Mouse (Mus musculus): ENCODE results near the gene Fam117a. TPM values are rescaled to one million over a fixed set of nuclear protein-coding genes. Genes with fewer than 3 reads are reported as not detected.
A peak's percentile ranks its signal among the peaks of the same experiment; 100 is the strongest.

Gene Fam117a
- polyA plus RNA-seq, 1 experiment from 2014 or later = 3.5 TPM

GRCm38 (mm10) chr11:95392223-95392667 is 55.4 kb downstream of the Fam117a start:
- Histone ChIP-seq H3K4me1 (replicated peaks; ENCODE audit: control insufficient read depth, insufficient read depth, low read length) (no peaks in the 10 kb centered on the region), H3K27ac (no peak overlapping the region; the same call in 1 of the 2 replicates), H3K27me3 (ENCODE audit: control insufficient read depth, insufficient read depth, low read length) (no peaks in the 10 kb centered on the region), H3K36me3 (replicated peaks; ENCODE audit: control insufficient read depth, insufficient read depth) (peaks cover 57% of the 10 kb centered on the region), H3K9ac (no peak overlapping the region), H3K9me3 (ENCODE audit: control insufficient read depth, low read length) (no peaks in the 10 kb centered on the region), H3K4me2 (replicated peaks) (no peak overlapping the region), H3K4me3 (replicated peaks; ENCODE audit: low read length) (no peak overlapping the region)
- ATAC-seq (ENCODE audit: low FRiP score) = peak; percentile 34; the same call in 1 of the 2 replicates
- WGBS = 48% methylated on average over 7 of the region's 7 CpGs
- peak; percentile 43 for DNase-seq (ENCODE audit: low spot score)

DNA sequence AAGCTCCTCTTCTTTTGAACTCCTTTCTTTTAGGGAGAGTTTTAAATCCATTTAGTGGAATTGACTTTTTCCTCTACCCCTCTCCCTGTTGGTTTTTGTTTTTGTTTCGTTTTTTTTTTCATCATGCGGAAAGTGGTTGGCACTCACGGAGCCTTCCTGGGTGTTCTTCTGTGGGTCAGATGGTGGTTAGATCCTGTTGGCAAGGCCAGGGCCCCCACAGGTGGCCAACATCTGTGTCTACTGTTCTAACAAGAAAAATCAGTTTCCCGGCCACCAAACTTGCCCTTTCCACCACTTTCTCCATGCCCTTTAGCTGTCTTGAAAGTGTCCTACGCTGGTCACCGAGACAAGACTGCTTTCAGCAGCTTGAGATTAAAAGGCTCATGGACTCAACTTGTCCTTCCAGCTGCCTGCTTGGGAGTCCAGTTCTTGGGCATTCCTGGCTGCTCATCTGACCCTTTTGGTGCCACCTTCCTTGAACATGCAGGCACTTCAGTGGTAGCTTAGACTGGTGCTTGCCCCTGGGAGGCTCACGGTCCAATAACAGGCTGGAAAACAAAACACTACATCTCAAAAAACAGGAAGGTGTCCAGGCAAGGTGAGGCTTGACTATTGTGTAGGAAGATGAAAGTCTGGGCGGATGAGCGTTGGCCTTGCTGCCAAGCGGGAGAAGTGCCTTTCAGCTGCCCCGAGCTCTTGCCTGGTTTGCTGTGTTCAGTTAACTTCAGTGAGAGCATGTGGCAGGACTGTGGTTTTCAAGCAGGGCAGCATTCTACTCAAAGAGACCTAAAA is 56.1 kb downstream of the Fam117a start:
- Histone ChIP-seq H3K36me3 (replicated peaks; ENCODE audit: control insufficient read depth, insufficient read depth) (peaks cover 50% of the 10 kb centered on the region), H3K4me1 (replicated peaks; ENCODE audit: control insufficient read depth, insufficient read depth, low read length) (no peaks in the 10 kb centered on the region), H3K9ac (no peak overlapping the region), H3K9me3 (ENCODE audit: control insufficient read depth, low read length) (no peaks in the 10 kb centered on the region), H3K27ac (peak overlapping the region; percentile 26; the same call in 1 of the 2 replicates), H3K27me3 (ENCODE audit: control insufficient read depth, insufficient read depth, low read length) (no peaks in the 10 kb centered on the region), H3K4me3 (replicated peaks; ENCODE audit: low read length) (no peak overlapping the region), H3K4me2 (replicated peaks) (no peak overlapping the region)
- 83% methylated on average over 11 of the region's 11 CpGs for WGBS
- ATAC-seq (ENCODE audit: low FRiP score) (no peak), DNase-seq (ENCODE audit: low spot score) (no peak)

DNA sequence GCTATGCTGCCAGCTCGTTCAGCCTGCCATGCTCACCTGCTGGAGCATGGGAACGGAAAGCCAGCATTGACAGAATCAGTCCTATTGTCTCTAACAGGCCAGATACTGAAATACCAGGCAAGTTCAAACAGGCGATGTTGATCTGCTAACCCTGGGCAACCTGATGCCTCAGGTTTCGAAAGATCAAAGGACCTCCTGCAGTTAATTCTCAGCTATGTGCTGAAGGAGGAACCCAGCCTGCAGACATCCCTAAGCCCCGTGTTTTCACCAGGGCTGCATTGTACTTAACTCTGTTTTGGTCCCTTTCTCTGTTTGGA is 56.6 kb downstream of the Fam117a start:
- Histone ChIP-seq H3K36me3 (replicated peaks; ENCODE audit: control insufficient read depth, insufficient read depth) (peaks cover 45% of the 10 kb centered on the region), H3K9me3 (ENCODE audit: control insufficient read depth, low read length) (no peaks in the 10 kb centered on the region), H3K27ac (no peak overlapping the region), H3K9ac (no peak overlapping the region), H3K27me3 (ENCODE audit: control insufficient read depth, insufficient read depth, low read length) (no peaks in the 10 kb centered on the region), H3K4me3 (replicated peaks; ENCODE audit: low read length) (no peak overlapping the region), H3K4me2 (replicated peaks) (no peak overlapping the region), H3K4me1 (replicated peaks; ENCODE audit: control insufficient read depth, insufficient read depth, low read length) (no peaks in the 10 kb centered on the region)
- 41% methylated on average over 5 of the region's 5 CpGs for WGBS
- no peak for DNase-seq (ENCODE audit: low spot score)
- no peak for ATAC-seq (ENCODE audit: low FRiP score)

- DNase-seq (ENCODE audit: low spot score) (no peak), ATAC-seq (ENCODE audit: low FRiP score) (no peak)
- no peaks in the 10 kb centered on the region for H3K4me1 ChIP-seq (replicated peaks; ENCODE audit: control insufficient read depth, insufficient read depth, low read length)
- H3K9ac ChIP-seq = no peak overlapping the region
- H3K27ac ChIP-seq = no peak overlapping the region
- no peak overlapping the region for H3K4me2 ChIP-seq (replicated peaks)
- H3K36me3 ChIP-seq (replicated peaks; ENCODE audit: control insufficient read depth, insufficient read depth) = peaks cover 38% of the 10 kb centered on the region
- H3K4me3 ChIP-seq (replicated peaks; ENCODE audit: low read length) = no peak overlapping the region
- WGBS = 49% methylated on average over 5 of the region's 5 CpGs
- 0 out of 2 replicates have a peak, but pooled peaks cover 3% of the 10 kb centered on the region for H3K27me3 ChIP-seq (ENCODE audit: control insufficient read depth, insufficient read depth, low read length)
- H3K9me3 ChIP-seq (ENCODE audit: control insufficient read depth, low read length) = no peaks in the 10 kb centered on the region
These were observed 57.3 kb downstream of the Fam117a start for GRCm38 (mm10) chr11:95394112-95394511.

- no peaks in the 10 kb centered on the region; the same call in 1 of the 2 replicates for H3K4me1 ChIP-seq (replicated peaks; ENCODE audit: control insufficient read depth, insufficient read depth, low read length)
- 0 out of 2 replicates have a peak, but pooled peaks cover 3% of the 10 kb centered on the region for H3K27me3 ChIP-seq (ENCODE audit: control insufficient read depth, insufficient read depth, low read length)
- peaks cover 14% of the 10 kb centered on the region for H3K36me3 ChIP-seq (replicated peaks; ENCODE audit: control insufficient read depth, insufficient read depth)
- ATAC-seq (ENCODE audit: low FRiP score) = no peak
- WGBS = 41% methylated on average over 1 of the region's 1 CpGs
- H3K4me3 ChIP-seq (replicated peaks; ENCODE audit: low read length) = no peak overlapping the region
- no peak overlapping the region for H3K9ac ChIP-seq
- no peak overlapping the region for H3K27ac ChIP-seq
- H3K9me3 ChIP-seq (ENCODE audit: control insufficient read depth, low read length) = no peaks in the 10 kb centered on the region
- no peak for DNase-seq (ENCODE audit: low spot score)
- H3K4me2 ChIP-seq (replicated peaks) = no peak overlapping the region
These were observed 59.7 kb downstream of the Fam117a start for GRCm38 (mm10) chr11:95396548-95396947.

DNA sequence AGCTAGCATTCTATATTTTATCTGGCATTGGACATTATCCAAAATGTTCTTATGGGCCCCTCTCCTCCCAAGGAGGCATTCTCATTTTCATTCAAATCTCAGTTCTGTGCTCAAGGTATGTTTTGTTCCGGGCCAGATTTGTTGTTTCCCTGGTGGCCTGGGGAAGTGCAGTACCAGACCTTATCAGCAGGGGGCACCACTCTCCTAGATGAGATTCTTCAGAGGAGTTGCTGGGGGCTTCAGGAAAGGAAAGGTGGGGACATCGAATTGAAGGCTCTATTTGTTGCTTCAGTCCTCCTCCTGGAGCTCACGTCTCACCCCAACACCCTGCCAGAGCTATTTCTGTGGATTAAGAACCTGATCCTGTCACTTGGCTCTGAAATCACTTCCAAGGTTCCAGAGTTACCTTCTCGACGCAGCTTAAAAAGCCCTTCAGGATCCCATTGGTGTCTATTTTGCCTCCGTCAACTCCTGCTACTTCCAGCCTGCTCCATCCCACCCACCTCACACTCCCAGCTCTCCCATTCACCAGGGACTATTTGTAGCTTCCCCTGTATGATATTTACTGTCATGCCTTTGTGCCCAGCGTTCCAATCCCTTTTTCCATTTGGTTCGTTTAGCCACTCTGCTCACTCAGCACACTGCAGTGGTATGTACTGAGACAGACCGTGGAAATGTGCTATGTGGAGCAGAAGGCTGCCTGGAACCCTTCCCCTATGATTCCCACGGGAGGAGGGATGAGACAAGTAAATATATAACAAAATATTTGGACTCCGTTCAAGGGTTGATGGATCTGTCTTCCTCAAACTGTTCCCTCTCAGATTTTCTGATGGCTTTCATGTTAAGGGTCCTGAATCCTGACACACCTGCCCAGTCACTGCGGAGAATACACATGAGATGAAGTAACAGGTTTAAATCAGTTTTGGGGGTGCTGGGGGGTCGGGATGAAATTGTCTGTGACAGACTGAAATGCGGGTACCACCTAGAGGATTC is 61.3 kb downstream of the Fam117a start:
- H3K27ac ChIP-seq = no peak overlapping the region
- ATAC-seq (ENCODE audit: low FRiP score) (no peak), DNase-seq (ENCODE audit: low spot score) (peak; percentile 86)
- H3K36me3 ChIP-seq (replicated peaks; ENCODE audit: control insufficient read depth, insufficient read depth) = peaks cover 1% of the 10 kb centered on the region; the same call in 1 of the 2 replicates
- H3K4me1 ChIP-seq (replicated peaks; ENCODE audit: control insufficient read depth, insufficient read depth, low read length) = no peaks in the 10 kb centered on the region; the same call in 1 of the 2 replicates
- H3K4me2 ChIP-seq (replicated peaks) = no peak overlapping the region
- H3K9ac ChIP-seq = 0 out of 2 replicates have a peak overlapping the region, but pooled peaks have one; percentile 6
- 0 out of 2 replicates have a peak, but pooled peaks cover 3% of the 10 kb centered on the region for H3K27me3 ChIP-seq (ENCODE audit: control insufficient read depth, insufficient read depth, low read length)
- H3K9me3 ChIP-seq (ENCODE audit: control insufficient read depth, low read length) = no peaks in the 10 kb centered on the region
- 60% methylated on average over 14 of the region's 14 CpGs for WGBS
- no peak overlapping the region for H3K4me3 ChIP-seq (replicated peaks; ENCODE audit: low read length)

DNA sequence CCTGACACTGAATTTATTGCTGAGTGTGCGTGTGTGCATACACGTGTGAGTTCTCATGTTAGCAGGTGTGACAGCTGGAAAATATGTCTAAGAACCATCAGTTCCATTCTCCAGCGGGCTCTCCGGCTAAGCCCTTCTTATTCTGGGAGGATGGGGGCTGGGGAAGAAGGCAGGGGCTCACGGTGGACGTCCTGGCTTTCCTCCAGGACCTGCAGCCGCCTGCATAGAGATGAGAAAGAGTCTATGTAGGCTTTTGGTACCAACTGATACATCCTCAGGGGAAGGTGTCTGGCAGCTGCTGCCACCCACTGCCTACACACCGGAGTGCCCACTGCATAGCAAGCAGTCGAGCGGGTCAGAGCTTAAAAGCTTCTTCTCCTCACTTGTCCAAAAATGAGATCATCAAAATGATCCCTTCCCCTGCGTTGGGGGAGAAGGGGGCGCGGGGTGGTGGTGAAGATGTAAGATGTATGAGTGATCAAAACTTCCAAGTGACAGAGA is 62.8 kb downstream of the Fam117a start:
- 65% methylated on average over 13 of the region's 13 CpGs for WGBS
- 0 out of 2 replicates have a peak overlapping the region, but pooled peaks have one; percentile 20 for H3K9ac ChIP-seq
- no peak for DNase-seq (ENCODE audit: low spot score)

GRCm38 (mm10) chr11:95401568-95401967 is 64.8 kb downstream of the Fam117a start:
- WGBS = 90% methylated on average over 5 of the region's 5 CpGs
- no peaks in the 10 kb centered on the region for H3K36me3 ChIP-seq (replicated peaks; ENCODE audit: control insufficient read depth, insufficient read depth)
- no peak overlapping the region for H3K4me3 ChIP-seq (replicated peaks; ENCODE audit: low read length)
- no peak overlapping the region for H3K9ac ChIP-seq
- no peak overlapping the region for H3K27ac ChIP-seq
- 0 out of 2 replicates have a peak, but pooled peaks cover 3% of the 10 kb centered on the region for H3K27me3 ChIP-seq (ENCODE audit: control insufficient read depth, insufficient read depth, low read length)
- no peak for ATAC-seq (ENCODE audit: low FRiP score)
- no peak for DNase-seq (ENCODE audit: low spot score)
- H3K9me3 ChIP-seq (ENCODE audit: control insufficient read depth, low read length) = no peaks in the 10 kb centered on the region
- no peaks in the 10 kb centered on the region; the same call in 1 of the 2 replicates for H3K4me1 ChIP-seq (replicated peaks; ENCODE audit: control insufficient read depth, insufficient read depth, low read length)
- no peak overlapping the region for H3K4me2 ChIP-seq (replicated peaks)

More for the DNA sequence above, 62.8 kb downstream of the Fam117a start:
- 0 out of 2 replicates have a peak, but pooled peaks cover 3% of the 10 kb centered on the region for H3K27me3 ChIP-seq (ENCODE audit: control insufficient read depth, insufficient read depth, low read length)
- no peak overlapping the region for H3K27ac ChIP-seq
- no peaks in the 10 kb centered on the region; the same call in 1 of the 2 replicates for H3K4me1 ChIP-seq (replicated peaks; ENCODE audit: control insufficient read depth, insufficient read depth, low read length)
- no peaks in the 10 kb centered on the region for H3K36me3 ChIP-seq (replicated peaks; ENCODE audit: control insufficient read depth, insufficient read depth)
- H3K4me2 ChIP-seq (replicated peaks) = no peak overlapping the region
- no peak for ATAC-seq (ENCODE audit: low FRiP score)
- no peak overlapping the region for H3K4me3 ChIP-seq (replicated peaks; ENCODE audit: low read length)
- no peaks in the 10 kb centered on the region for H3K9me3 ChIP-seq (ENCODE audit: control insufficient read depth, low read length)

All from hindbrain, embryonic 14.5 days (tissue).